Mouse (Mus musculus) liver, embryonic 14.5 days (tissue): ENCODE measurements at regions not wholly inside any gene's neighbourhood (a gene's known extent, or its start where the extent isn't known, plus 50 kb on each side); places are given as distances from the start of the nearest gene placed in this dataset.

Source experiments
- CTCF ChIP-seq: IDR thresholded peaks from 2 replicates; pipeline ENCODE4 v1.5.1; 2016; ENCODE audit warnings: antibody characterized with exemption, low read depth, control low read depth
- EP300 ChIP-seq: IDR thresholded peaks from 2 replicates; pipeline ENCODE4 v1.6.1; 2016; ENCODE audit warnings: antibody characterized with exemption, low read depth

DNA sequence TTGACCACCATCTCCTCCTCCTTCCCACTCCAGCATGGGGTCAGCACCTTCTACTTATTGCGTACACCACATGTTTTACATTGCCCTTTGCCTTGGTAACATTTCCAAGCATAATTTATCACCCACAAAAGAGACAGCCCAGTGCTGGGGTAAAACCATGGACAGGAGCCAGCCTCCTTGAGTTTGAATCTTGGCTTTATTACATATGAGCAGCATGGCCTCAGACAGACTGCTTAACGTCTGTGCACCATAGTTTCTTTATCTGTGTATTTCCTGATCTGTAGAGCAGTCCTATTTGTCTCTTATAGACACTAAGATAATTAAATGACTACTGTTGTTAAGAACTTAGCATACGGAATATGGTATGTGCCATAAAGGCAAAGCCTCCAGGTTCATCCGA, 154.0 kb upstream of the Kif2a start:
- TF ChIP-seq CTCF (no peak), EP300 (no peak)
